Mouse (Mus musculus) liver, embryonic 14.5 days (tissue): ENCODE data around the gene Ginm1. TPM values are rescaled to one million over a fixed set of nuclear protein-coding genes. Genes with fewer than 3 reads are reported as not detected.

Experiments used
- ATAC-seq: fragments of 200-750 bp; cut with Nextera tagmentation; 2 replicates; pipeline ENCODE4 v1.8.0; 2017; ENCODE audit warnings: moderate number of reproducible peaks, mild to moderate bottlenecking, moderate library complexity; ENCODE audit not compliant: insufficient read depth
- DNase-seq, 3 experiments: peaks; one replicate each; pipeline ENCODE4 v3.0.0-alpha.2; 2012 to 2013; ENCODE audit warnings: low read depth in 3 of 3, low spot score in 3 of 3
- H3K27ac ChIP-seq: fragments of 300-500 bp; sonication (generic); 2 replicates; pipeline ENCODE4 v1.5.1; 2014; ENCODE audit warnings: moderate library complexity, mild to moderate bottlenecking, control low read depth, inconsistent platforms
- H3K27me3 ChIP-seq: fragments of 300-500 bp; sonication (generic); 2 replicates; pipeline ENCODE4 v1.6.1; 2014; ENCODE audit warnings: mild to moderate bottlenecking, low read length, moderate library complexity; ENCODE audit not compliant: control insufficient read depth, insufficient read depth
- H3K36me3 ChIP-seq: fragments of 300-500 bp; sonication (generic); replicated peaks from 2 replicates; pipeline ENCODE4 v1.6.1; 2014; ENCODE audit warnings: low read depth; ENCODE audit not compliant: control insufficient read depth, insufficient read depth
- H3K4me1 ChIP-seq, 2 experiments: fragments of 200-500 bp in 1 of 2; fragments of 300-500 bp in 1 of 2; sonication (generic) in 1 of 2; replicated peaks; 2 replicates each; pipeline ENCODE4 v1.6.1; 2012 to 2014; ENCODE audit warnings: antibody characterized with exemption in 1 of 2, inconsistent platforms in 1 of 2, low read length in 1 of 2; ENCODE audit not compliant: control insufficient read depth in 2 of 2, insufficient read depth in 2 of 2
- H3K4me2 ChIP-seq: fragments of 300-500 bp; sonication (generic); 2 replicates; pipeline ENCODE4 v1.6.1; 2014; ENCODE audit warnings: low read depth, mild to moderate bottlenecking, control low read depth, moderate library complexity
- H3K4me3 ChIP-seq, 2 experiments: fragments of 200-500 bp in 1 of 2; fragments of 300-500 bp in 1 of 2; sonication (generic) in 1 of 2; 2 replicates each; pipeline ENCODE4 v1.5.1; 2012 to 2014; ENCODE audit warnings: low read depth in 2 of 2, low read length in 2 of 2, mild to moderate bottlenecking in 2 of 2, control low read depth in 1 of 2, inconsistent platforms in 1 of 2, moderate library complexity in 1 of 2; ENCODE audit not compliant: insufficient read depth in 1 of 2
- H3K9ac ChIP-seq: fragments of 300-500 bp; sonication (generic); replicated peaks from 2 replicates; pipeline ENCODE4 v1.6.1; 2014; ENCODE audit warnings: mild to moderate bottlenecking, control low read depth, moderate library complexity
- H3K9me3 ChIP-seq: fragments of 300-500 bp; sonication (generic); 2 replicates; pipeline ENCODE4 v1.6.1; 2016; ENCODE audit warnings: low read length, mixed read lengths; ENCODE audit not compliant: control insufficient read depth
- CTCF ChIP-seq: IDR thresholded peaks from 2 replicates; pipeline ENCODE4 v1.5.1; 2016; ENCODE audit warnings: antibody characterized with exemption, low read depth, control low read depth
- EP300 ChIP-seq: IDR thresholded peaks from 2 replicates; pipeline ENCODE4 v1.6.1; 2016; ENCODE audit warnings: antibody characterized with exemption, low read depth
- WGBS: fragments of 180-500 bp; shearing (Covaris S2); extraction: QIAGEN DNeasy Blood & Tissue Kit; methylation state at CpG from one replicate; pipeline ENCODE4 v1.1.7; 2014; ENCODE audit not compliant: insufficient replicate concordance; 5-methylcytosine and 5-hydroxymethylcytosine counted together
- polyA plus RNA-seq, 2 experiments: library from polyadenylated mRNA; depleted of rRNA in 1 of 2; stranded (reverse) in 1 of 2; unstranded in 1 of 2; fragments of >200 nt; fragmentation: Nextera tagmentation in 1 of 2; extraction: Ambion mirVana in 1 of 2; gene quantifications; 2 replicates each; pipeline versions ENCODE4 v1.2.1 to v1.2.3; 2012 to 2014

Gene Ginm1
- polyA plus RNA-seq, 2 experiments, result 12.3 to 26.9 TPM

GRCm38 (mm10) chr10:7792254-7792750, 322 bp downstream of the Ginm1 start:
- Histone ChIP-seq H3K4me1 (peaks cover 9% of the 10 kb centered on the region in 2 experiments), H3K4me3 (peak overlapping the region; percentile 97 to 98), H3K27ac (peak overlapping the region; percentile 70), H3K36me3 (peaks cover 21% of the 10 kb centered on the region), H3K9me3 (no peaks in the 10 kb centered on the region), H3K27me3 (no peaks in the 10 kb centered on the region), H3K4me2 (peak overlapping the region; percentile 92), H3K9ac (peak overlapping the region; percentile 96)
- under 1% methylated on average over 10 of the region's 10 CpGs for WGBS
- ATAC-seq (peak; percentile 31; the same call in 1 of the 2 replicates), DNase-seq (no peak)
- 0 out of 2 replicates have a peak, but pooled peaks have one; percentile 0 for TF ChIP-seq EP300
- no peak for TF ChIP-seq CTCF

- WGBS, result 44% methylated on average over 2 of the region's 2 CpGs
- Histone ChIP-seq H3K4me2 (no peak overlapping the region), H3K9me3 (no peaks in the 10 kb centered on the region), H3K4me3 (no peak overlapping the region), H3K9ac (no peak overlapping the region), H3K4me1 (peaks cover 0 to 4% of the 10 kb centered on the region in 2 experiments; a peak in 3 of 4 replicates), H3K36me3 (peaks cover 5% of the 10 kb centered on the region), H3K27ac (no peak overlapping the region), H3K27me3 (no peaks in the 10 kb centered on the region)
- ATAC-seq, result no peak
- no peak for DNase-seq
- TF ChIP-seq CTCF (no peak), EP300 (no peak)
Observed at GRCm38 (mm10) chr10:7787319-7787718, 5.3 kb downstream of the Ginm1 start.

GRCm38 (mm10) chr10:7781214-7781613, 11.4 kb downstream of the Ginm1 start:
- ATAC-seq, result no peak
- Histone ChIP-seq H3K9me3 (no peaks in the 10 kb centered on the region), H3K9ac (peak overlapping the region; percentile 39; the same call in 1 of the 2 replicates), H3K4me2 (peak overlapping the region; percentile 75), H3K27ac (peak overlapping the region; percentile 12; the same call in 1 of the 2 replicates), H3K4me3 (peak overlapping the region; percentile 59 to 100), H3K27me3 (no peaks in the 10 kb centered on the region), H3K4me1 (peaks cover 6 to 8% of the 10 kb centered on the region in 2 experiments; a peak in 3 of 4 replicates), H3K36me3 (no peaks in the 10 kb centered on the region)
- no peak for DNase-seq
- WGBS, result 41% methylated on average over 3 of the region's 3 CpGs
- TF ChIP-seq EP300 (no peak), CTCF (no peak)

GRCm38 (mm10) chr10:7780238-7781176, 12.1 kb downstream of the Ginm1 start:
- H3K4me3 ChIP-seq, result peak overlapping the region; percentile 87 to 100
- H3K9me3 ChIP-seq, result no peaks in the 10 kb centered on the region
- H3K9ac ChIP-seq, result peak overlapping the region; percentile 96
- ATAC-seq, result peak; percentile 96
- under 1% methylated on average over 74 of the region's 77 CpGs for WGBS
- peak overlapping the region; percentile 54 for H3K27ac ChIP-seq
- peaks cover 6 to 8% of the 10 kb centered on the region in 2 experiments; a peak in 3 of 4 replicates for H3K4me1 ChIP-seq
- peak; percentile 86 for DNase-seq
- no peaks in the 10 kb centered on the region for H3K36me3 ChIP-seq
- H3K4me2 ChIP-seq, result peak overlapping the region; percentile 90
- TF ChIP-seq CTCF (no peak), EP300 (no peak)
- H3K27me3 ChIP-seq, result no peaks in the 10 kb centered on the region
